Mouse (Mus musculus) subcutaneous adipose tissue, adult 2 months (tissue): ENCODE measurements around the gene Prpf19. TPM values are rescaled to one million over a fixed set of nuclear protein-coding genes. Genes with fewer than 3 reads are reported as not detected.

Experiments
- polyA plus RNA-seq: library from polyadenylated mRNA; depleted of rRNA; stranded (reverse); fragments of >200 nt; gene quantifications from 2 replicates; pipeline ENCODE4 v1.2.3, GENCODE M21; 2012; ENCODE audit warnings: low replicate concordance; rRNA removed

The Prpf19 gene
- polyA plus RNA-seq = 214 and 361 TPM in 2 replicates

DNA sequence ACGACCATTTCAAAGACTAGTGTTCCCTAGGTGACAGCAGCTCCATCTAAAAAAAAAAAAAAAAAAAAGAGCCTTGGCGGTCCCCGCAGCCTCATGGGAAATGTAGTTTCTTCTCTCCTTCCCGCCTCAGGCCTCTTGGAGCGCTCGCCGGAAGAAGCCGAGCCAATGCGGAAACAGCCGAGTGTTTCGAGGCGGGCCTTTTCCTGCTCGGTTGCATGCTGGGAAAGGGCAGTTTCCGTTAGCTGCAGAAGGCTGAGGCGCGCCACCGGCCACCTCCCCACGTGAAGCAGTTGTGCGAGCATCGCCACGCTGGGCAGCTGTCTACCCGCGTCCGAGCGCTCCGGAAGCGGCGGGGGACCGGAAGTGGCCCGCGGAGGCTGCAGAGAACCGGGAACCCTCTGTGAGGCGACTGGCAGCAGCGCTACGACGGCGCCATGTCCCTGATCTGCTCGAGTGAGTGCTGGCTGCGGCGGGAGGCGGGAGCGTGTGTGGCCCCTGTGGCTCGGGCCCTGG is at the start of gene Prpf19:
Prpf19 (plus strand) TSS at position 216 of the 513 bp plus-strand sequence.

GRCm38 (mm10) chr19:10869886-10870527 is 25.0 kb upstream of the Prpf19 start, which contains the start of gene Tmem132a:
Gene Tmem132a (minus strand): TSS chr19:10869940.

DNA sequence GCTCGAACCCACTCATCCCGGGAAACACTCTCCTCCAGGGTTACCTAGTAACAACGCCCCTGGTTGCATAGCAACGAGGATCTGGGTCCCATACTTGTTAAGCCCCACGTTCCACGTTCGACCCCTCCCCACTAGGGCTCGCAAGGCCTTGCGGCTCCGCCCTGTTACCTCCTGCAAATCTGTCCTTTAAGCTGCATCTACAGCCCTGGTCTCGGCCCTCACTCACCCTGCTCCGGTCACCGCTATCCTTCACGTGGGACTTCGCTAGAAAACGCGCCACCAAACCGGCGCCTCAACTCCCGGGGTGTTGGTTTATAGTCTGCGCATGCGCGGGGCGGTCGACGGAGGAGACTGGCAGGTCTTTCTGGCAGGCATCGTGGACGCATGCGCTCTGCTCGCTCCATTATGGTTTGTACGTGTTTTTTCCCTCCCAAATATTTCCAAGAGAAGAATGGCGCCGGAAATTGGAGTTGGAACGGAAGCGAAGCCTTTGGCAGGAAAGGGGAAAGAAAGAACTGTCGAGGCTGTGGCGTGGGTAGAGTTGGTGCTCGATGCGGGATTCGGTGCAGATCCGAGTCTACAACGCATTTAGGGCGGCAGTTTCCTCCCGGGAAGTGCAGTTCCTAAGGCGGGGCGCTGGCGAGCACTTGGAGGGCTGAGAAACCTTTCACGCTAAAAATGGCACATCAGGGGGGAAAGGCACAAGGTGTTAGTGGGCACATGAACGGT is 13.4 kb upstream of the Prpf19 start, which contains the start of gene Tmem109:
Tmem109 (minus strand) TSS at position 576 of the 729 bp plus-strand sequence.

DNA sequence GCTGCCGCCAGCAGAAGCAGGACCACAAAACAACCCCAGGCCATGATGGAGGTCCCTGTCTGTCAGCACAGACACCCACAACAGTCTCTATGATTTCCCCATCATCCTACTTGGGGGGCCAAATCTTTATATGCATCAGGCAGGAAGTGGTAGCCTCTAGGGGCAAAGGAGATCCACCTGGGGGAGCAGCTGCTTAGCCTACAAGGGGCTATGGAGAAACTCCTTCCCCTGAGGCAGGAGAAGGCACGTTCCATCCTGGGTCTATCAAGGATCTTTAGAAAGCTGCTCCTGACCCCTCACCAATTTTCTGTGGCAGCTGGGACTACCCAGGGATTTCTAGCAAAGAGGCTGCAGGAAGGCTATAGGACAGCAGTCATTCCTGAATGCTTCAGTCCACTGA is 25.5 kb downstream of the Prpf19 start, which contains the start of gene Zp1:
Zp1 (minus strand) TSS at position 101 of the 400 bp plus-strand sequence.

DNA sequence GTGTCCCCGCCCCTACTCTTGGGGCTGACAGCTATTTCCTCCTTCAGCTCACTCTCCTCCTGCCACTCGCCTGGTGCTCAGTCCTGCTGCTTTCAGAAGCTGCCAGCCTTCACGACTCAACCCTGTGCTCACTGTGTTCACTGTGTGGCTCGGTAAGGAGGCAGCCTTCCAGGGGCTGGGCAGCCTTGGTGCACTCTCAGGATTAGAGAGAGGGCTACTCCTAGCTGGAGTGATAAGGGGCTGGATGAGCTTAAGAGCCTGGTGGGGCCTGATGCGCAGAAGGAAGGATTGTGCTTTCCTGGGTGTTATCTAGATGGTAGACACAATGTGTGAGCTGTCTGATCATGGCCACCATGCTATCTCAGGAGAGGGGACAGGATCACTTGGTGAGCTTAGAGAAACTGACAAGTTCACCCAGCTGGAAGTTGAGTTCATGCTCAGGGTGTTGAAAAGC is 42.1 kb downstream of the Prpf19 start, which contains the start of gene Ptgdr2:
Ptgdr2 (plus strand) TSS at position 51 of the 454 bp plus-strand sequence.

DNA sequence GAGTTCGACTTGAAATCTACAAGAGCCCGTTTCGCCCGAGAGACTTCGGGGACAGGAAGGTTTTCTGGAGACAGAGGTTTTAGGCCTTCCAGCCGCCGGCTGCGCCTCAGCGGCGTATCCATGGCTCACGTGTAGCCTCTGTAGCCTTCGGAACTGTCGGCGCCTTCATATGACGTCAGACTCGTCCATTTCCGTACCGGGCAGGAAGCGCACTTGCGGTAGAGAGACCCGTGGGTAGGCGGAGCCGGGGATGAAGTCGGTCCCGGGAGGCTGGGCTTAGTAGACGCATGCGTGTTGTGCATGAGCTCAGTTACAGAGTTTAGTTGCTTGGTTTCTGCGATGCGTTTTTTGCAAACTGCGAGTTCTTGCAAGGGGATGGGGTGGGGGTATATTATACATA is 54.1 kb downstream of the Prpf19 start, which contains the start of gene Ccdc86:
Ccdc86 (minus strand) TSS at position 155 of the 400 bp plus-strand sequence.

Other genes starting within 250 kb of the Prpf19 start
- 0.64 TPM in 1 of 2 replicates, not detected in the other for gene Pga5, start 217.2 kb upstream of the Prpf19 start, polyA plus RNA-seq
- gene Vps37c, start 206.5 kb upstream of the Prpf19 start, polyA plus RNA-seq = 26.3 and 34.3 TPM in 2 replicates
- gene Cd5, start 156.2 kb upstream of the Prpf19 start, polyA plus RNA-seq = 0.68 and 0.80 TPM in 2 replicates
- 0.24 and 1.0 TPM in 2 replicates for gene Cd6, start 65.2 kb upstream of the Prpf19 start, polyA plus RNA-seq
- 6.2 and 12.4 TPM in 2 replicates for gene Slc15a3, start 55.5 kb upstream of the Prpf19 start, polyA plus RNA-seq
- gene Tmem132a, start 25.3 kb upstream of the Prpf19 start, polyA plus RNA-seq = 20.4 and 60.0 TPM in 2 replicates
- 204 and 245 TPM in 2 replicates for gene Tmem109, start 13.2 kb upstream of the Prpf19 start, polyA plus RNA-seq
- 0.22 TPM in 1 of 2 replicates, not detected in the other for gene Zp1, start 25.4 kb downstream of the Prpf19 start, polyA plus RNA-seq
- gene Ptgdr2, start 41.9 kb downstream of the Prpf19 start, polyA plus RNA-seq = 0.16 and 13.9 TPM in 2 replicates
- gene Ccdc86, start 54.0 kb downstream of the Prpf19 start, polyA plus RNA-seq = 6.0 and 10.1 TPM in 2 replicates
- gene Ms4a10, start 79.4 kb downstream of the Prpf19 start, polyA plus RNA-seq = 0.50 TPM in 1 of 2 replicates, not detected in the other
- 0.10 TPM in 1 of 2 replicates, not detected in the other for gene Ms4a15, start 98.0 kb downstream of the Prpf19 start, polyA plus RNA-seq
- gene Ms4a18, start 122.8 kb downstream of the Prpf19 start, polyA plus RNA-seq = not detected in 2 replicates
- 4.3 and 6.3 TPM in 2 replicates for gene Ms4a8a, start 185.9 kb downstream of the Prpf19 start, polyA plus RNA-seq
- gene 1700017D01Rik, start 235.6 kb downstream of the Prpf19 start, polyA plus RNA-seq = not detected in 2 replicates